Mouse (Mus musculus): ENCODE measurements at regions not wholly inside any gene's neighbourhood (a gene's known extent, or its start where the extent isn't known, plus 50 kb on each side); places are given as distances from the start of the nearest gene placed in this dataset.

DNA sequence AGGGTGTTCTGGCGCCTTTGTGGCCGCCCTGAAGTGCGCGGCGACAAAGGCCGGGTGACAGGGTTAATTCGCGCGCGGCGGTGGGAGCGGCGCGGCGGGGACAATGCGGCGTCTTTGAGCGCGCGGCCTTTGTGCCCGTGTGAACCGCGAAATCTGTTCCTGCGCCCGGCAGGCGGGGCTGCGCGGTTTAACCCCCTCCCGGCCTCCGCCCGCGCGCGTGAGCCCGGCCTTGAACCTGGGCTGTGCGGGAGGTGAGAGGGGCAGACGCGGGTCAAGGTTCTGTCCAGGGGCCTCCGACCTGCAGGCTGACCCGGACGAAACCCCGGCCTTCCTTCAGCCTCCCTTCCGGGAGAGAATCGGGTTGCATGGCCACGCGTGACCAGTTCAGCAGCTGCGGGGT, 129.2 kb upstream of the Lhx5 start:
- H3K4me3 ChIP-seq (ENCODE audit: insufficient read depth, low read depth, low read length): no peak overlapping the region
- H3K4me1 ChIP-seq (ENCODE audit: control insufficient read depth, insufficient read depth, low read length): no peaks in the 10 kb centered on the region
- no peak for TF ChIP-seq POLR2A (IDR thresholded peaks at IDR 0.05; ENCODE audit: extremely low read depth, insufficient read depth, low read length)
- no peak for TF ChIP-seq CTCF (IDR thresholded peaks at IDR 0.05; ENCODE audit: low read depth, low read length)
- DNase-seq (ENCODE audit: extremely low read depth, low read depth, low spot score): no peak
- no peak overlapping the region for H3K9ac ChIP-seq (ENCODE audit: low read depth, low read length)
- no peaks in the 10 kb centered on the region for H3K79me2 ChIP-seq (ENCODE audit: control insufficient read depth, insufficient read depth, low read length)
- no peak overlapping the region for H3K27ac ChIP-seq (replicated peaks; ENCODE audit: insufficient read depth, low read depth, low read length)
- no peaks in the 10 kb centered on the region for H3K36me3 ChIP-seq (ENCODE audit: control insufficient read depth, insufficient read depth, low read length)
- 0 out of 2 replicates have a peak, but pooled peaks cover 12% of the 10 kb centered on the region for H3K27me3 ChIP-seq (ENCODE audit: control insufficient read depth, insufficient read depth, low read length)
- whole genome bisulfite sequencing: 4% methylated on average over 46 of the region's 47 CpGs

DNA sequence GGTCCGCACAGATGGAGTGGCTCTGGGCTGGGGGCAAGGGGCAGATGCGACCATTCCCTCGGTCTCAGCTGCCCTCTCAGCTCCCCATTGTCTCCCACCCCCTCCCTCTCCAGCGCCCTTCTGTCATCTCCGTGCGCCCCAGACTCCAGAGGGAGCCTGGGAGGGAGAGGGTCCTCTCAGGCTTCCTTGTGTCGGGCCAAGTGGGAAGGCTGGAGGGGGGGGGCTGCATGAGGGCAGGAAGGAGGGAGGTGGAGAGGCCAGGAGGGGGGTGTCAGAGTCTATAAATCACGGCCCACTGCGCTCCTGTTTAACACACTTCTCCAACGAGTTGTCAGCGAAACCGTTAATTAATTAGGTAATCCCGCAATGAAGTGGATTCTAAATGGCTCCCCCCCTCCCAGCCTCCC, 127.2 kb upstream of the Lhx5 start:
- 0 out of 2 replicates have a peak, but pooled peaks cover 12% of the 10 kb centered on the region for H3K27me3 ChIP-seq (ENCODE audit: control insufficient read depth, insufficient read depth, low read length)

DNA sequence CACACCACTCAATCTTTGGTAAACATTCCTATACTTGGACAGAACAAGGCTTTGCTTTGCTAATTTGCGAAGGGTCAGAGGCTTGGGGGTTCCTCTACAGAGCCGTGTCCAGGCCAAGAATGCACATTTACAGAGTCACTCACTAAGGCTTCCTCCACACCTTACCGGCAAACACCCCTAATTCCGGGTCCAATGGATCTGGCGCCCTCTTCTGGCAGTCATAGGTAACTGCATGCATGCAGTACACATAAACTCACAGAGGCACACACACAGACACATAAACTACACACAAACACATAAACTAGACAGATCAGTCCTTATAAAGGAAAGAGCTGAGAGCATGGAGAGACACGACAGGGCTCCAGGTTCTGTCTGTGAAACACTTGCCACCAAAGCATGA, 119.2 kb upstream of the Lhx5 start:
- TF ChIP-seq POLR2A (IDR thresholded peaks at IDR 0.05; ENCODE audit: extremely low read depth, insufficient read depth, low read length) (no peak), CTCF (IDR thresholded peaks at IDR 0.05; ENCODE audit: low read depth, low read length) (peak; percentile 43; the same call in 1 of the 2 replicates)
- Histone ChIP-seq H3K4me1 (ENCODE audit: control insufficient read depth, insufficient read depth, low read length) (no peaks in the 10 kb centered on the region), H3K9ac (ENCODE audit: low read depth, low read length) (no peak overlapping the region), H3K36me3 (ENCODE audit: control insufficient read depth, insufficient read depth, low read length) (no peaks in the 10 kb centered on the region), H3K27me3 (ENCODE audit: control insufficient read depth, insufficient read depth, low read length) (no peaks in the 10 kb centered on the region), H3K27ac (replicated peaks; ENCODE audit: insufficient read depth, low read depth, low read length) (no peak overlapping the region), H3K79me2 (ENCODE audit: control insufficient read depth, insufficient read depth, low read length) (no peaks in the 10 kb centered on the region), H3K4me3 (ENCODE audit: insufficient read depth, low read depth, low read length) (no peak overlapping the region)
- no peak for DNase-seq (ENCODE audit: extremely low read depth, low read depth, low spot score)
- 89% methylated on average over 6 of the region's 6 CpGs for WGBS

More for the DNA sequence above, 127.2 kb upstream of the Lhx5 start:
- DNase-seq (ENCODE audit: extremely low read depth, low read depth, low spot score): no peak
- Histone ChIP-seq H3K9ac (ENCODE audit: low read depth, low read length) (no peak overlapping the region), H3K27ac (replicated peaks; ENCODE audit: insufficient read depth, low read depth, low read length) (no peak overlapping the region), H3K79me2 (ENCODE audit: control insufficient read depth, insufficient read depth, low read length) (no peaks in the 10 kb centered on the region), H3K4me1 (ENCODE audit: control insufficient read depth, insufficient read depth, low read length) (no peaks in the 10 kb centered on the region), H3K4me3 (ENCODE audit: insufficient read depth, low read depth, low read length) (no peak overlapping the region), H3K36me3 (ENCODE audit: control insufficient read depth, insufficient read depth, low read length) (no peaks in the 10 kb centered on the region)
- WGBS: 33% methylated on average over 13 of the region's 13 CpGs
- no peak for TF ChIP-seq POLR2A (IDR thresholded peaks at IDR 0.05; ENCODE audit: extremely low read depth, insufficient read depth, low read length)
- no peak for TF ChIP-seq CTCF (IDR thresholded peaks at IDR 0.05; ENCODE audit: low read depth, low read length)

DNA sequence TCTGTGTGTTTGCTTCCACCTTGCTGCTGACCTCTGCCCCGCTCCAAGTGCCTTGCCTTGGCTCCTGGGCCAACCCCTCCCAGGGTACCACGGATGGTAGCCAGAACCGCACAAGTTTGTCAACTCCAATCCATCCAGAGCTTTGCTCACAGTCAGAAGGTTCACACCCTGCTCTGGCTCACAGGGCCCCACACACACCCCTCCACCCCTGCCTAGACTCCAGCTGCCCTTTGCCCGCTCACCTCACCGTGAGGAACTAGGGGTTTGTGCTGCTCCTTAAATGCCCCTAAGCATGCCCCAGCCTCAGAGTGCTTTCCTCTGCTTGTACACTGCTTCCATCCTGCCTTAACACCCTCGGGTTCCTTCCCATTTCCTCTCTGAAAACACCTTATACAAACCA, 117.5 kb upstream of the Lhx5 start:
- Histone ChIP-seq H3K4me1 (ENCODE audit: control insufficient read depth, insufficient read depth, low read length) (no peaks in the 10 kb centered on the region), H3K36me3 (ENCODE audit: control insufficient read depth, insufficient read depth, low read length) (no peaks in the 10 kb centered on the region), H3K4me3 (ENCODE audit: insufficient read depth, low read depth, low read length) (no peak overlapping the region), H3K9ac (ENCODE audit: low read depth, low read length) (no peak overlapping the region), H3K79me2 (ENCODE audit: control insufficient read depth, insufficient read depth, low read length) (no peaks in the 10 kb centered on the region), H3K27me3 (ENCODE audit: control insufficient read depth, insufficient read depth, low read length) (no peaks in the 10 kb centered on the region), H3K27ac (replicated peaks; ENCODE audit: insufficient read depth, low read depth, low read length) (no peak overlapping the region)
- TF ChIP-seq POLR2A (IDR thresholded peaks at IDR 0.05; ENCODE audit: extremely low read depth, insufficient read depth, low read length) (no peak), CTCF (IDR thresholded peaks at IDR 0.05; ENCODE audit: low read depth, low read length) (no peak)
- DNase-seq (ENCODE audit: extremely low read depth, low read depth, low spot score): no peak
- 71% methylated on average over 6 of the region's 6 CpGs for WGBS

DNA sequence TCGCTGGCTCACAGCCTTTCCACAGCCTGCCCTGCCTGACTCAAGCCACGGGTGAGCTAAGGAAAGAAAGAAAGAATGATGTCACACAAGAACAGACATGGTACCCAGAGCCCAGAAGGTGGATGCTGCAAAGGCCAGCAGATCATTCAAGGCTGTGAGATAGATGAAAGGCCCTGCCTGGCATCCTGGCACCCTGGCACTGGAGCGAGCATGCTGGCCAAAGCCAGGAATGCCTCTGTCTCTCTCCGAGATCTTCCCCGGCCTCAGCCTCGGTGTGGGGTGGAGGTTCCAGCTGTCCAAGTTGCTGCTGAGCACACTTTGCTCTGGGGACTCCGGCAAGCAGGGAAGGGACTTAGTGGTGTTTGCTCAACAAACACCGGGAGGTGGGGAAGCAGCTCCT, 116.4 kb upstream of the Lhx5 start:
- Histone ChIP-seq H3K36me3 (ENCODE audit: control insufficient read depth, insufficient read depth, low read length) (no peaks in the 10 kb centered on the region), H3K79me2 (ENCODE audit: control insufficient read depth, insufficient read depth, low read length) (no peaks in the 10 kb centered on the region), H3K9ac (ENCODE audit: low read depth, low read length) (no peak overlapping the region), H3K27me3 (ENCODE audit: control insufficient read depth, insufficient read depth, low read length) (no peaks in the 10 kb centered on the region), H3K4me1 (ENCODE audit: control insufficient read depth, insufficient read depth, low read length) (no peaks in the 10 kb centered on the region), H3K27ac (replicated peaks; ENCODE audit: insufficient read depth, low read depth, low read length) (no peak overlapping the region), H3K4me3 (ENCODE audit: insufficient read depth, low read depth, low read length) (no peak overlapping the region)
- 37% methylated on average over 8 of the region's 8 CpGs for WGBS
- TF ChIP-seq CTCF (IDR thresholded peaks at IDR 0.05; ENCODE audit: low read depth, low read length): no peak
- no peak for TF ChIP-seq POLR2A (IDR thresholded peaks at IDR 0.05; ENCODE audit: extremely low read depth, insufficient read depth, low read length)
- no peak for DNase-seq (ENCODE audit: extremely low read depth, low read depth, low spot score)

DNA sequence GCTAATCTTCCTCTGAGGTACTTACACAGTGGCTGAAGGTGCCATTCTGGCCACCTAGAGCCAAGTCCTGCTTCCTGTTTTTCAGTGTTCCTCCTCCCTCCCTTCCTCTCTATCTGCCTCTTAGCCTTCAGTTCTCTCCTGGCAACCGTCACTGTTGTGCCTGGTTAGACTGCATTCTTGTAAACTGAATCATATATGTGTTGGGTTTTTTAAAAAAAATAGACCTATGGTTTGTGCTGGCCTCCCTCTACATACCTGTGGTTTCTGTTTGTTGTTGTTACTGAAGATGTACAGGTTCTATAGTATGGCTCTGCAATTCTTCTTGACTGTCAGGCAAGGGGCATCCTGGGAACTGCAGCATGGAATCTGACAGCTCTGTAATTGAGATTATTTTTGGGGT, 112.5 kb upstream of the Lhx5 start:
- H3K27me3 ChIP-seq (ENCODE audit: control insufficient read depth, insufficient read depth, low read length): no peaks in the 10 kb centered on the region
- H3K9ac ChIP-seq (ENCODE audit: low read depth, low read length): no peak overlapping the region
- no peaks in the 10 kb centered on the region for H3K79me2 ChIP-seq (ENCODE audit: control insufficient read depth, insufficient read depth, low read length)
- no peak for DNase-seq (ENCODE audit: extremely low read depth, low read depth, low spot score)
- no peaks in the 10 kb centered on the region for H3K36me3 ChIP-seq (ENCODE audit: control insufficient read depth, insufficient read depth, low read length)
- no peak overlapping the region for H3K27ac ChIP-seq (replicated peaks; ENCODE audit: insufficient read depth, low read depth, low read length)
- H3K4me3 ChIP-seq (ENCODE audit: insufficient read depth, low read depth, low read length): no peak overlapping the region
- no peak for TF ChIP-seq CTCF (IDR thresholded peaks at IDR 0.05; ENCODE audit: low read depth, low read length)
- no peak for TF ChIP-seq POLR2A (IDR thresholded peaks at IDR 0.05; ENCODE audit: extremely low read depth, insufficient read depth, low read length)
- 36% methylated on average over 1 of the region's 1 CpGs for WGBS
- H3K4me1 ChIP-seq (ENCODE audit: control insufficient read depth, insufficient read depth, low read length): no peaks in the 10 kb centered on the region
